Mouse (Mus musculus) myocyte (in vitro differentiated cells): ENCODE data around the gene Fam189a2.

Source experiments
- CEBPB ChIP-seq: IDR thresholded peaks from 2 replicates; pipeline ENCODE4 v1.6.1; 2011; ENCODE audit warnings: mild to moderate bottlenecking, moderate library complexity; ENCODE audit not compliant: poor library complexity, insufficient read depth, severe bottlenecking
- E2F4 ChIP-seq: IDR thresholded peaks from one replicate; pipeline ENCODE4 v1.6.1; 2011; ENCODE audit warnings: mild to moderate bottlenecking, control low read depth, moderate library complexity; ENCODE audit not compliant: insufficient read depth
- MAX ChIP-seq: IDR thresholded peaks from one replicate; pipeline ENCODE4 v1.6.1; 2011; ENCODE audit warnings: low read depth, mild to moderate bottlenecking, control low read depth
- MYOD1 ChIP-seq, 3 experiments: IDR thresholded peaks; one replicate each; pipeline ENCODE4 v1.6.1; 2011; ENCODE audit warnings: control low read depth in 2 of 3, low read depth in 2 of 3, mild to moderate bottlenecking in 2 of 3, moderate library complexity in 1 of 3; ENCODE audit not compliant: insufficient read length in 2 of 3, control insufficient read depth in 1 of 3
- MYOG ChIP-seq, 3 experiments: IDR thresholded peaks; one replicate each; pipeline ENCODE4 v1.6.1; 2011; ENCODE audit warnings: control low read depth in 2 of 3, low read depth in 2 of 3, mild to moderate bottlenecking in 2 of 3; ENCODE audit not compliant: insufficient read length in 2 of 3, control insufficient read depth in 1 of 3, insufficient read depth in 1 of 3
- POLR2A ChIP-seq: IDR thresholded peaks from one replicate; pipeline ENCODE4 v1.6.1; 2011; ENCODE audit warnings: low read depth, mild to moderate bottlenecking, control low read depth, moderate library complexity; ENCODE audit not compliant: insufficient read length
- POLR2AphosphoS2 ChIP-seq: IDR thresholded peaks from one replicate; pipeline ENCODE4 v1.6.1; 2011; ENCODE audit warnings: low read depth, control low read depth; ENCODE audit not compliant: insufficient read length
- REST ChIP-seq: IDR thresholded peaks from one replicate; pipeline ENCODE4 v1.6.1; 2011; ENCODE audit warnings: mild to moderate bottlenecking, control low read depth, moderate library complexity; ENCODE audit not compliant: insufficient read depth, insufficient read length
- SRF ChIP-seq: IDR thresholded peaks from one replicate; pipeline ENCODE4 v1.6.1; 2011; ENCODE audit warnings: low read depth; ENCODE audit not compliant: control insufficient read depth, insufficient read length
- TCF12 ChIP-seq: IDR thresholded peaks from one replicate; pipeline ENCODE4 v1.6.1; 2011; ENCODE audit warnings: mild to moderate bottlenecking, control low read depth; ENCODE audit not compliant: poor library complexity, insufficient read depth, severe bottlenecking
- TCF3 ChIP-seq: IDR thresholded peaks from one replicate; pipeline ENCODE4 v1.6.1; 2011; ENCODE audit warnings: low read depth, control low read depth; ENCODE audit not compliant: insufficient read length
- USF1 ChIP-seq: IDR thresholded peaks from one replicate; pipeline ENCODE4 v1.6.1; 2011; ENCODE audit warnings: low read depth, mild to moderate bottlenecking, control low read depth, moderate library complexity

- no peak for TF ChIP-seq POLR2A
- TF ChIP-seq TCF3: no peak
- TF ChIP-seq TCF12: no peak
- TF ChIP-seq MAX: no peak
- no peak for TF ChIP-seq USF1
- no peak for TF ChIP-seq CEBPB
- no peak for TF ChIP-seq POLR2AphosphoS2
- TF ChIP-seq REST: no peak
- TF ChIP-seq SRF: no peak
- TF ChIP-seq E2F4: no peak
- TF ChIP-seq MYOG (IDR thresholded peaks at IDR 0.05; ENCODE audit: control insufficient read depth in 1 of 3, insufficient read depth in 1 of 3, insufficient read length in 2 of 3, low read depth in 2 of 3): no peak
- no peak for TF ChIP-seq MYOD1 (IDR thresholded peaks at IDR 0.05; ENCODE audit: control insufficient read depth in 1 of 3, insufficient read length in 2 of 3, low read depth in 2 of 3)
These were observed 956 bp downstream of the Fam189a2 start for GRCm38 (mm10) chr19:24029616-24030510.
